Mouse (Mus musculus) Patski (cell line): ENCODE results near the gene Banf2. TPM values are rescaled to one million over a fixed set of nuclear protein-coding genes. Genes with fewer than 3 reads are reported as not detected.

Source experiments
- ATAC-seq: fragments of 100-300 bp; one replicate; pipeline ENCODE4 v1.8.0; 2021
- CTCF ChIA-PET: fragments of 350-600 bp; sonication (Branson Sonifier 250); formaldehyde crosslinking; loops from one replicate; lab custom pipeline; 2022; ENCODE audit warnings: inconsistent platforms; lab: Charles Lee
- POLR2A ChIA-PET: fragments of 350-600 bp; sonication (Branson Sonifier 250); formaldehyde crosslinking; loops from one replicate; lab custom pipeline; 2022; ENCODE audit warnings: antibody characterized with exemption, inconsistent platforms; lab: Charles Lee
- DNase-seq: peaks from one replicate; pipeline ENCODE4 v3.0.0-alpha.2; 2011; ENCODE audit warnings: low read depth, low spot score
- H3K27me3 ChIP-seq: fragments of 371-371 bp; one replicate; pipeline ENCODE4 v1.5.1; 2021
- CTCF ChIP-seq: fragments of 100-300 bp; IDR thresholded peaks from one replicate; pipeline ENCODE4 v1.5.1; 2021
- in situ Hi-C: fragments of 300-500 bp; cut with MboI; formaldehyde crosslinking; loops from 3 replicates; pipeline ENCODE4 v1.11.1; 2018; ENCODE audit warnings: low pct_unique_long_range_greater_than_20kb, mixed read lengths
- polyA plus RNA-seq: library from polyadenylated mRNA; unstranded; gene quantifications from one replicate; pipeline ENCODE4 v1.2.3, GENCODE M21; 2021

Gene Banf2
- not detected for polyA plus RNA-seq

GRCm38 (mm10) chr2:144032664-144033063 lies at the start of gene Banf2:
TSS of gene Banf2 (plus strand) at chr2:144033059.
- no peak for ATAC-seq
- in situ Hi-C loops = no loop called here
- no peaks in the 10 kb centered on the region for H3K27me3 ChIP-seq
- no peak for TF ChIP-seq CTCF
- ChIA-PET POLR2A (interaction anchor here (0.7 kb wide), 1 partner anchor 79 kb away, joined by 3 read pairs; no protein-coding TSS in a partner anchor), CTCF (no interaction called here)
- no peak for DNase-seq

- DNase-seq = no peak
- ChIA-PET CTCF (interaction anchor here (1.0 kb wide), 1 partner anchor 17 kb away, joined by 3 read pairs; no protein-coding TSS in a partner anchor), POLR2A (interaction anchor here (0.9 kb wide), 1 partner anchor 8 kb away, joined by 4 read pairs; no protein-coding TSS in a partner anchor)
- no peak for ATAC-seq
- H3K27me3 ChIP-seq = no peaks in the 10 kb centered on the region
- in situ Hi-C loops = no loop called here
- no peak for TF ChIP-seq CTCF
Measured at GRCm38 (mm10) chr2:143983482-143983881, 49.4 kb upstream of the Banf2 start.

GRCm38 (mm10) chr2:143987485-143987884 lies 45.4 kb upstream of the Banf2 start:
- H3K27me3 ChIP-seq = no peaks in the 10 kb centered on the region
- ChIA-PET POLR2A (interaction anchor here (0.6 to 1.4 kb wide), 2 partner anchors 9 to 24 kb away, joined by 3 read pairs; partner anchors contain the start of gene Rrbp1), CTCF (interaction anchor here (1.1 to 1.3 kb wide), 3 partner anchors 9 to 187 kb away, joined by 3 to 4 read pairs (median 3); no protein-coding TSS in a partner anchor)
- no peak for TF ChIP-seq CTCF
- in situ Hi-C loops = no loop called here
- ATAC-seq (no peak), DNase-seq (no peak)

GRCm38 (mm10) chr2:143988016-143988415 lies 44.8 kb upstream of the Banf2 start:
- ChIA-PET CTCF (interaction anchor here (1.1 to 1.3 kb wide), 3 partner anchors 9 to 187 kb away, joined by 3 to 4 read pairs (median 3); no protein-coding TSS in a partner anchor), POLR2A (interaction anchor here (0.6 to 1.4 kb wide), 2 partner anchors 9 to 23 kb away, joined by 3 read pairs; partner anchors contain the start of gene Rrbp1)
- TF ChIP-seq CTCF = no peak
- no peaks in the 10 kb centered on the region for H3K27me3 ChIP-seq
- DNase-seq (no peak), ATAC-seq (no peak)
- in situ Hi-C loops = no loop called here

DNA sequence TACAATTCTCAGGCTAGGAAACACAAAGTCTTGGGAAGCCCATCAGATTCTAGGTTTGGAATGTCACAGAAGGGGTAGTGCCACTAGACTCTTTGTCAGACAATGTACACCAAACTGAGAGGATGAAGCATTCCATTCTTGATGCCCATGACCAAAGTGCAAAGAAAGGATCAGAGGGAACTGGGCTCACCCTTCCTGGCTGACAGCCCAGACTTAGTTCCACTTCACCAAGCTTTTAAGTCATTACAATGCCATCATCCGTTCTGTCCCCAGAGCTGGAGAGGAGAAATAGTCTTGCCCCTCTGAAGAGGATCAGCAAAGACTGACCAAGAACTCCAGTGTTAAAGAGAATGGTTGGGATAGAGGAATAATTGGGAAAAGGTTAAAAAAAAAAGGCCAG lies 41.9 kb upstream of the Banf2 start:
- CTCF ChIA-PET = interaction anchor here (0.9 to 1.3 kb wide), 2 partner anchors 10 to 12 kb away, joined by 3 to 5 read pairs; no protein-coding TSS in a partner anchor
- peak; percentile 92 for ATAC-seq
- no peak for TF ChIP-seq CTCF
- POLR2A ChIA-PET = interaction anchor here (0.6 to 2.0 kb wide), 2 partner anchors 11 to 228 kb away, joined by 3 to 6 read pairs; no protein-coding TSS in a partner anchor
- no peaks in the 10 kb centered on the region for H3K27me3 ChIP-seq
- DNase-seq = peak; percentile 64
- in situ Hi-C loops = no loop called here

- ChIA-PET CTCF (interaction anchor here (0.7 to 1.0 kb wide), 2 partner anchors 10 to 11 kb away, joined by 3 read pairs; no protein-coding TSS in a partner anchor), POLR2A (interaction anchor here (0.6 to 2.0 kb wide), 2 partner anchors 12 to 78 kb away, joined by 4 to 6 read pairs; no protein-coding TSS in a partner anchor)
- ATAC-seq (no peak), DNase-seq (no peak)
- in situ Hi-C loops = no loop called here
- no peak for TF ChIP-seq CTCF
- no peaks in the 10 kb centered on the region for H3K27me3 ChIP-seq
Measured at GRCm38 (mm10) chr2:143991964-143992672, 40.7 kb upstream of the Banf2 start.

- CTCF ChIA-PET = interaction anchor here (0.7 to 1.0 kb wide), 2 partner anchors 9 to 10 kb away, joined by 3 read pairs; no protein-coding TSS in a partner anchor
Measured at GRCm38 (mm10) chr2:143992977-143993376, 39.9 kb upstream of the Banf2 start.

GRCm38 (mm10) chr2:144002229-144002984 lies 30.5 kb upstream of the Banf2 start:
- no peak for TF ChIP-seq CTCF
- ChIA-PET POLR2A (no interaction called here), CTCF (interaction anchor here (0.7 to 1.6 kb wide), 5 partner anchors 10 to 368 kb away, joined by 3 read pairs; no protein-coding TSS in a partner anchor)
- no peak for DNase-seq
- ATAC-seq = no peak
- in situ Hi-C loops = loop anchor here (10.0 kb wide), 1 partner anchor 138 kb away; the partner anchor contains the start of gene Bfsp1
- H3K27me3 ChIP-seq = no peaks in the 10 kb centered on the region

More at GRCm38 (mm10) chr2:143992977-143993376, 39.9 kb upstream of the Banf2 start:
- in situ Hi-C loops = no loop called here
- ATAC-seq = no peak
- no peak for TF ChIP-seq CTCF
- no peaks in the 10 kb centered on the region for H3K27me3 ChIP-seq
- no peak for DNase-seq
- POLR2A ChIA-PET = interaction anchor here (2.0 kb wide), 1 partner anchor 13 kb away, joined by 6 read pairs; no protein-coding TSS in a partner anchor

- CTCF ChIA-PET = interaction anchor here (1.0 to 1.6 kb wide), 8 partner anchors 11 to 367 kb away, joined by 3 to 6 read pairs (median 3); no protein-coding TSS in a partner anchor
- DNase-seq (no peak), ATAC-seq (no peak)
- no peak for TF ChIP-seq CTCF
- H3K27me3 ChIP-seq = no peaks in the 10 kb centered on the region
- in situ Hi-C loops = loop anchor here (10.0 kb wide), 1 partner anchor 139 kb away; the partner anchor contains the start of gene Bfsp1
- POLR2A ChIA-PET = interaction anchor here (1.2 kb wide), 1 partner anchor 162 kb away, joined by 3 read pairs; no protein-coding TSS in a partner anchor
Measured at GRCm38 (mm10) chr2:144003544-144003943, 29.3 kb upstream of the Banf2 start.
